Mouse (Mus musculus): ENCODE measurements around the gene Exosc6. TPM values are rescaled to one million over a fixed set of nuclear protein-coding genes. Genes with fewer than 3 reads are reported as not detected.
"Not testable (repeated sequence)": the region's sequence is repeated elsewhere in the genome, so short reads cannot be mapped to it uniquely, and the experiment has no call there.

The Exosc6 gene
- polyA plus RNA-seq, 1 experiment from 2014 or later, result not detected

DNA sequence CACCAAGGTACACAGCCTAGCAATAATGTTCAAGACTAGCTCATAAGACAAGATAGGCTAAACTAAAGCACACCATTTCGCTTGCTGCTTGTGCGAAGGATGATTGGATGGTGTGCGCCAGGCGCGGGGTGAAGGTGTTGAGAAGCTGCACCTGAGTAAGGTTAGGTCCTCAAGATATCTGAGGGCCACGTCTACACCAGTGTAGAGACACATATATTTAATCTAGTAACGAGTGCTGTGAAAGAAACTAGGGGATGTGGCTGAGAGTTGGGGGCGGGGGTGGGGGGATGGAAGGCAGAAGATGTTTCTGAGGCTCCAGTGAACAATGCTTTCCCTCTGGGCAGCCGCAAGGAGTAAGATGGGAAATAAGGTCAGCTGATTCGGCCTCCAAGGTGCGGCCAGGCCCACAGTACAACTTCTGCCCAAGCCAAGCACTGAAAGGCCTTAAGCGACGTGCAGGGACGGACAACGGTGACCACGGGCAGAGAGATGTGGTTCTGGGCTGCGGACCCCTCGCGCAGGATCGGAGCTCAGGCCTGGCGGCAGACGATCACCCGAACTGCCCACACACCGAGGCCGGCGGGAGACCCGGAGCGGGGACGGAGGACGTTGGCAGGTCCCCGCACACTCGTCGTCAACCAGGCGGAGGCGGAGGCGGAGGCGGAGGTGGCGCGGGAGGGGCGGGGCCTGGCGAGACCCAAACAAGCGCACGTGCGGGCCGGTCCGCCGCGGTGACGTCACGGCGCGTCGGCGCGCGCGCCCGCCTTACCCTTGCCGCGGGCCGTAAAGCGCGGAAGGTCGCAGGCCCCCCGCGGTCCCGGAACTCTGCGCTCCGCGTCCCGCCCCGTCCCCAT, 38.0 kb downstream of the Exosc6 start, which contains the start of gene Pdpr:
Pdpr (plus strand) TSS at position 766 of the 854 bp plus-strand sequence.
- peak within 1 kb of the TSS; percentile 70 for H3K4me2 ChIP-seq
- H3K4me3 ChIP-seq, result peak within 1 kb of the TSS; percentile 75
- 9% methylated on average over 37 of the region's 72 CpGs for WGBS
- H3K27ac ChIP-seq (replicated peaks), result peak within 1 kb of the TSS; percentile 82
- H3K36me3 ChIP-seq, result no peaks in the 10 kb centered on the region
- peak; percentile 95 for ATAC-seq (ENCODE audit: low FRiP score, low read depth)
- H3K27me3 ChIP-seq, result no peaks in the 10 kb centered on the region
- peaks cover 23% of the 10 kb centered on the region for H3K4me1 ChIP-seq (replicated peaks)
- H3K9ac ChIP-seq, result peak within 1 kb of the TSS; percentile 67
- H3K9me3 ChIP-seq, result no peaks in the 10 kb centered on the region

DNA sequence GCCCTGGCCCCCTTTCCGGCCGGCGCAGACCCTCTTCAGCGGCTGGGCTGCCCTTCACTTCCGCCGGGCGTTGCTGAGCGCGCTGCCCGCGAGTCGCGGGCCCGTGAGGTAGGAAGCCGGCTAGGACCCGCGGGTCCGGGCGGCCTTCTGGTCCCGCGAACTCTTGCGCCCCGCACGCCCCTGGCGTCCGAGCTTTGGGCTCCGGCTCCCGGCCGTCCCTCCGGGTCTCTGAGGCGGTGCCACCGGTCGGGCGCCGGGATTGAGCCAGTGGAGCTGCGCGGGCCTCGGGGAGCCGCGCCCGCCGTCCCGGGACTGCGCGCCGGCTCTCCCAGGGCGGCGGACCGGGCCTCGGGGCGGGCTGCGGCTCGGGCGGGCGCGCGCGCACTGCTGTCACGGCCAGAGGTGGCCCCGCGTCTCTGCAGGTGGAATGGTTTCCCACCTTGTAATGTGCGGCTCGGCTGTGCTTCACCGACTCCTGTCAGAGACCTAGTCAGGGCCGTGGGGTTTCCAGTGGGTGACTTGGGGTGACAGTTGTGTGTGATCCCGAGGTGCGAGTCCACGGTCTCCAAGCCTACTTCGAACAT, 38.7 kb downstream of the Exosc6 start:
- not testable (repeated sequence) for H3K9me3 ChIP-seq; H3K27me3 ChIP-seq; H3K36me3 ChIP-seq; ATAC-seq (ENCODE audit: low FRiP score, low read depth)
- under 1% methylated on average over 60 of the region's 69 CpGs for WGBS
- H3K4me1 ChIP-seq (replicated peaks), result peaks cover 23% of the 10 kb centered on the region
- H3K4me3 ChIP-seq, result peak overlapping the region; percentile 75
- peak overlapping the region; percentile 70 for H3K4me2 ChIP-seq
- H3K27ac ChIP-seq (replicated peaks), result peak overlapping the region; percentile 65; the same call in 1 of the 2 replicates
- peak overlapping the region; percentile 65 for H3K9ac ChIP-seq

Small RNAs within 50 kb of the gene (microRNA-seq; reads per million reads assigned to microRNA genes)
- gene Gm24103 (not detected), gene Mir3473d (not detected)

Other genes starting within 250 kb of the Exosc6 start
- gene Cog4, start 209.7 kb upstream of the Exosc6 start, polyA plus RNA-seq (2015; fragmentation: Nextera tagmentation; extraction: Ambion mirVana), result 70.7 and 75.4 TPM in 2 replicates
- gene Sf3b3, start 209.6 kb upstream of the Exosc6 start, polyA plus RNA-seq (2015; fragmentation: Nextera tagmentation; extraction: Ambion mirVana), result 90.7 and 94.2 TPM in 2 replicates
- gene Fuk, start 153.9 kb upstream of the Exosc6 start, polyA plus RNA-seq (2015; fragmentation: Nextera tagmentation; extraction: Ambion mirVana), result 7.1 and 8.6 TPM in 2 replicates
- gene St3gal2, start 136.4 kb upstream of the Exosc6 start, polyA plus RNA-seq (2015; fragmentation: Nextera tagmentation; extraction: Ambion mirVana), result 26.8 and 30.3 TPM in 2 replicates
- 10.8 and 12.4 TPM in 2 replicates for gene Ddx19a, start 58.5 kb upstream of the Exosc6 start, polyA plus RNA-seq (2015; fragmentation: Nextera tagmentation; extraction: Ambion mirVana)
- 6.2 and 7.5 TPM in 2 replicates for gene Ddx19b, start 24.6 kb upstream of the Exosc6 start, polyA plus RNA-seq (2015; fragmentation: Nextera tagmentation; extraction: Ambion mirVana)
- gene Aars, start 23.2 kb upstream of the Exosc6 start, polyA plus RNA-seq (2015; fragmentation: Nextera tagmentation; extraction: Ambion mirVana), result 86.5 and 88.3 TPM in 2 replicates
- gene Clec18a, start 36.1 kb downstream of the Exosc6 start, polyA plus RNA-seq (2015; fragmentation: Nextera tagmentation; extraction: Ambion mirVana), result 0.52 and 0.92 TPM in 2 replicates
- 10.2 and 11.0 TPM in 2 replicates for gene Pdpr, start 38.3 kb downstream of the Exosc6 start, polyA plus RNA-seq (2015; fragmentation: Nextera tagmentation; extraction: Ambion mirVana)
- 65.0 and 68.5 TPM in 2 replicates for gene Glg1, start 202.9 kb downstream of the Exosc6 start, polyA plus RNA-seq (2015; fragmentation: Nextera tagmentation; extraction: Ambion mirVana)
- gene Rfwd3, start 243.9 kb downstream of the Exosc6 start, polyA plus RNA-seq (2015; fragmentation: Nextera tagmentation; extraction: Ambion mirVana), result 23.7 and 25.1 TPM in 2 replicates